Mouse (Mus musculus): ENCODE measurements around the gene Ralgapa2.

Gene Ralgapa2

DNA sequence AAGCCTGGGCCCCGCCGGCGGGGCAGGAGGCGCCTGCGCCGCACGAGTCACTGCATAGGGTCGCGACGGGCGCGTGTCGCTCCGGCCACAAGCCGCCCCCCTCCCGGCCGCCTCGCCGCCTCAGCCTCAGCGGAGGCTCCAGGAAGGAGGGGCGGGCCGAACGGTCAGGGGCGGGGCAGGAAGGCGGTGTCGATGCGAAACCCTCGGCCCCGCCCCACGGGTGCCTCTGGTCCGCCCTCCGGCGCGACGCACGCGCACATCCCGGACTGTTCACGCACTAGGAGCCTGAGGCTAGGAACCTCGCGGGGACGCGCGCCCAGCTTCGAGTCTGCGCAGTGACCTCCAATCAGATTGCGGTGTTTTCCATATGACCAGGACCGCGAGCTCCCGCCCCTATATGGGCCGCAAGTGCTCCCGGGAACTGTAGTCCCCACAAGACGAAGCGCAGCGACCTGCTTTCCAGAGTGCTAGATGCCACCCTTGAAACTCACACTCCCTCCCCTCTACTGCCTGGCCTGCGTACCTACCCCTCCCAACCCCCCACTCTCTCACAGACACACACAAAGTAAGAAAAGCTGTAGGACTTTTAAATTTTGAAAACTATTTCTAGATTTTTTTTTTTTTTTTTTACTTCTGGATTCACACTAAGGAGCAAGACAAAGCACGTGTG lies at the start of gene Ralgapa2:
TSS of gene Ralgapa2 (minus strand) at position 434 of the 670 bp plus-strand sequence.
- peak; percentile 100 for DNase-seq (ENCODE audit: low read depth)

DNA sequence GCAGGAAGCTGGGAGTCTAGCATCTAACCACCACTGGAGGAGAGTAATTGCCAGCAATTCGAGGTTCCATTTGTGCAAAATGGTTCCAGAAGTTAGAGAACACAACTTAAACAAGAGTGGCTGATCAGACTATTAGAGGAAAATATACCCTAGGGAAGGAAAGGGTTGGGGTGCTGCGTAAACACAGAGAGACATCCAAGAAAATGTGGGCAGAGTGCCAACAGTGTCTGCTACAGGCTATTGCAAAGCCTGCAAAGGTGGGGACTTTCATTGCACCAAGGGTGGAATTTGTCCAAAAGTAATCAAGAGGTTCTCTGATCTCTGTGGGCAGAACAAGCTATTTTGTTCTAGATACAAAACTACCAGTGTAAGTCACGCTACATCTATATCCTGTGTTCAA lies 49.4 kb upstream of the Ralgapa2 start:
- no peak for DNase-seq (ENCODE audit: low read depth)

DNA sequence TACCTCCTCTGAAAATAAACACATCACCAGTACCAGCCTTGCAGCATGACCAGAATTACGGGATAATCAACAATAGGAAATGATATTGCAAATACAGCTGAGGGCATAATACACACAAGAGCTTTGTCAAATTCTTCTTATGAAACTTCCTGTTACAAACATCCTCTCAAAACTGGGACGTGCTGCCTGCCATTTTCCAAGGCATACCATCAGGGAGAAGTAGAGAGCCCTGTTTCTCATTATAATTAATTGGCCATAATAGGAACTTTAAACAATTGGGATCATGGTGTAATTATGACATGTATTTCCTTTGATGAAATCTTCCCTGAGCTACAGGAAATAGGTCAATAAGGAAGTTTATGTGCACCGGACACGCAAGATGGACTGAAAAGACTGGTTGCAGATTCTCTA lies 48.5 kb upstream of the Ralgapa2 start:
- DNase-seq (ENCODE audit: low read depth), result no peak

DNA sequence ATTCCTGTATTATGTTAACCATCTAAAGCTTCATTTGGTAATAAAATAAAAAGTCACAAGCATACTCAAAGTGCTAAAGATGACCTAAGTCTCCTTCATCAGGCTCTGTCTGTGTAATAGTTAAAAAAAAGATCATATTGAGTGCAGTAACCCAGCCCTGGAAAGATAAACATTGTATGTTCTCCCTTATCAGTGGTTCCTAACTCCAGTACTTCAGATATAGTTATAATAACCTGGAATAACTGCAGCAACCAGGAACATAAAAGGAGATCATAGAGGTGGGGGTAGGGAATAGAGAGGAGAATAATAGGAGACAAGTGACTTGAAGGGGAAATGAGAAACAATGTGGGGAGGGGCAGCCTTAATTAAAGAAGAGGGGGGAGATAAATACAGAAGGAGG lies 44.0 kb upstream of the Ralgapa2 start:
- no peak for DNase-seq (ENCODE audit: low read depth)

DNA sequence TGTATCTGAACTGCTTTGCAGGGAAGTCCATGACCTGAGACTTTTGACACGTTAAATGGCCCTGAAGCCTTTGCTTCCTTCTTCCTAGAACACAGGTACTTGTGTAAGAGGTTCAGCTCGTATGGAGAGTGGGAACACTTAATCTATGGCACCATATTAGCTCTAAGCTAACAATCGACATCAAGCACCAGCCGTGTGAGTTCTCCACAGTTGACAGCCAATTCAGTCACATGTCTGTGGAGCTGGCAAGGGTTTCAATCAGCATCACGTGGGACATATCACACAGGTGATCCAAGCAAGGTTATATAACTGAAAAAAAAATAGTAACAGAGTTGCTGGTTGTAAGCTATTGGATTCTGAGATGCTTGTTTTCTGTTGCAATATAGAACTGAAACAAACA lies 43.2 kb upstream of the Ralgapa2 start:
- no peak for DNase-seq (ENCODE audit: low read depth)

DNA sequence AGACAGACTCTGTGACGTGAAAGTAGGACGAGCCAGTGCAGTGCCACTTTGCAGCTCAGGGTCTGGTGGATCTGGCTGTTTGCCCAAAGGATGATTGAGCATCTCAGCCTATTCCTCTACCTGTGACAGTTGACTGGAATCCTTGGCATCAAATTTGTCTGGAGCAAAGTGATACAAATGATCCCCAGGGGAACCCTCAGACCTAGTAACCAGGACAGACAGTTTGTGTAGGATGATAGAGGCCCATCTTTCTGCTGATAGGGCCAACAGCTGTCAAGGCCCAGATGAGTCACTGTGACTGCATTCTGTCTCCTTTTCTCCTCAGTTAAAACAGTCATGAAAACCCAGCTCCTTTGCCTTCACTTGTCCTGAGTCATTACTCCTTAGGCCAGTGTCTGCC lies 41.6 kb upstream of the Ralgapa2 start:
- DNase-seq (ENCODE audit: low read depth), result no peak

DNA sequence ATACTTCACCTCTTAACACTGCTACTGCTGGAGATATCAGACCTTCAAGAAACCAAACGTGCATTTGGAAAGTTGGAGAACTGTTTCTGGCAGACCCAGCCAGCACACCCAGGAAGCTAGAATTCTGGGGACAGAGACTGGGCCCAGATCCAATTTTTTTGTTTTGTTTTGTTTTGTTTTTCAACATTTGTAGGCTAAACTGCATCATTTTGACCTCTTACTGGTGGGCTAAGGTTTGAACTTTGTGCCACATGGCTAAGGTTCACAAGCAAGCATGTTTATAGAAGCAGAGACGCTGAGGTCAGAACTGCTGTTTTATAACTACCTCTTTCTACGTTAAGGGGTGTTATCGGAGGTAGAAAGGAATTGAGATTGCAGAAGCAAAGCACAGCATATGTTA lies 39.7 kb upstream of the Ralgapa2 start:
- DNase-seq (ENCODE audit: low read depth), result no peak

DNA sequence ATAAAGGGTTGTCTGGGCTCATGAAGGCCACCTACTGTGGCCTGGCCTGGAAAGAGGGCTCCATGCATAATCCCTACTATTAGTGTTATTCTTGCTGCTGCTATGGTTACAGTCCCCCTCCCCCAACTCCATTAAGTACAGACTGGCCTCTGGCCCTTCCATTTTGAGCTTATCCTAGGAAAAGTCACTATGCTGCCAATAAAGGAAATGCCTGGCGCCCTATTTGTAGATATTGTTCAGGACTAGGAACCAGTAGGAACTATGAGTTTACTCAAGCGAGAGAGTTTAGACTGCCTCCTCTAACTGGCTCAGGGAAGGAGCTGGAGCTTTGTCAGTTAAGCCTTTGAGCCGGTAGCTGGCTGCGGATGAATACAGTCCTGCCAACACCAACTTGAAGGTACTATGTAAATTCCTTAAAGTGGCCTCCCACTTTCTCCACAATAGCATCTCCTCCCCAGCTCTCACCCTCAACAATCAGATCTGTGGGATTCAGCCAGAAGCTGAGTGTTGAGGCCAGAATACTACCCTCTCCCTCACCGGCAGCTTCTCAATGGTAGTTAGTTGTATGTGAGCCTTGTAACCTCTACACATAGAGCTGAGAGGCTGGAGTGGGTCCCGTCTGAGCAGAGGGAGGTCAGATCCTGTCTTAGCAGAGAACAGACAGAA lies 37.1 kb upstream of the Ralgapa2 start:
- DNase-seq (ENCODE audit: low read depth), result no peak

DNA sequence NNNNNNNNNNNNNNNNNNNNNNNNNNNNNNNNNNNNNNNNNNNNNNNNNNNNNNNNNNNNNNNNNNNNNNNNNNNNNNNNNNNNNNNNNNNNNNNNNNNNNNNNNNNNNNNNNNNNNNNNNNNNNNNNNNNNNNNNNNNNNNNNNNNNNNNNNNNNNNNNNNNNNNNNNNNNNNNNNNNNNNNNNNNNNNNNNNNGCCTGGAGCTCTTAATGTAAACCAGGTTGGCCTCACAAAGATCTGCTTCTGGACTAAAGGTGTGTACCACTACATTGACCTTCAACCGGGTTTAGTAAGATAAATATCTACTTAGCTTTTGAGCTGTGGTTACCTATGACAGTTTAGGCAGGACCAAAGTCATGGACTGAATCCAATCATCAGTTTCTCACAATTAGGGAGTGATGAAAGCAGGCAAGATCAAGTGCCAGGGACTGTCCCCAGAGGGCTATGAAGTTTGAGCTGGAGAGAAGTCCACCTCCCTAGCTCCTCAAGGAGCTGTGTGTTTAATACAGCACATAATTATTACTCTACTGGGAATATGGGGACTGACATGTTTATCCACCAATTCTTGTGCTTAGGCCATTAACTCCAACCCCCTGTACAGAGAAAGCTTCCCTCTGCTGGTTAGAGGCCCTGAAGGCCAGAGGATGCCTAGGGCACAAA lies 32.1 kb upstream of the Ralgapa2 start:
- DNase-seq (ENCODE audit: low read depth), result no peak

DNA sequence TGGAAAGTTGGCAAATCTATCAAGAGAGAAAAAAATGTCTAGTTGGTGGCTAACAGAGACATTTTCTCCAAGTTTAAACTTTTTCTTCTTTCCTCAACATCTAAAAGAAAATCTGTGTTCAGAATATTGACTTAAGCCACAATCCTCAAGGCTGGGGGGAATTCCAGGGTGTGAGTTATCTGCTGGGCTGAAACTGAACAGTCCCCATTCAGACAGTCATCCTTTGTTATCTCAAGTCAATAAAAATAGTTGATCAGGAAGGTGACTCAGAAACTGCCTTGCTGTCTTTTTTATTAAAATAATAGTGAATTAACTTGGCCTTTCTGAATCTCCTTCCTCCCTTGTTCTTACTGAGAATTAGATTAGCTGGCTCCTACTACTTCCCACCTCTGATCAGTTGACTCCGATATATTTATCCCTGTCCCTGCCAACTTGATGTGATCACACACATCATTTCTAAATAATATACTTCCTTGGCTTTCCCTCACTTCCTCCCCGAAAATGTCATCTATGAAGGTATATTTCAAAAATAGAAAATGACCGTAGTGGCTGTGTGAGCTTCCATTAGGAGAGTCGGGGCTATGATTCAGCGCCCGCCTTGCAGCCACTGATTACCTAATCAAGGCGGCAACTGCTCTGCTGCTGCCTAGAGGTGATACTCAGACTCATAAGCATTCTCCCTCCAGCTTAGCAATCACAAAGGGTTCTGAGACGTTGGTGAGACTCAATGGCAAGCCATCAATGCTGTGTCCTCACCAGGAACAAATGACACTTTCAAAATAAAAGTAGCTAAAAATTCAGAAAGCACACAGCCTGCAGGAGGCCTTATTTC lies 21.2 kb upstream of the Ralgapa2 start:
- no peak for DNase-seq (ENCODE audit: low read depth)

DNA sequence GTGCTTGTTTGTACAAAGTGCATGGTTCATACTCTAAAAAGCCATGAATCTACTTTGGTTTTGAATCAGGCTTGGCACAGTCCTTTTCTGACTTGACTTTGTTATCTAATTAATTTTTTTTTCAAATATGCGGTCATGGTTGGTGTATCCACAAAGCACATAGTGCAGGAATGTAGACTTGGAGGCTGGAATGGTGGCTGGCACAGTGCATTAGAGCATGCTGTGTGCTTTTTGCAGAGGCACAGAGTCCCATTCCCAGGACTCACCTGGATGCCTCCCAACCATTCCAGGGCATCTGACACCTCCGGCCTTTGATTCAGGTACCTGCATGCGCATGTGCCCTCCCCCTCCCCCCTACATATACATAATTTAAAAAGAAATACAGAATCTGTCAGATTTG lies 20.3 kb upstream of the Ralgapa2 start:
- DNase-seq (ENCODE audit: low read depth), result no peak

DNA sequence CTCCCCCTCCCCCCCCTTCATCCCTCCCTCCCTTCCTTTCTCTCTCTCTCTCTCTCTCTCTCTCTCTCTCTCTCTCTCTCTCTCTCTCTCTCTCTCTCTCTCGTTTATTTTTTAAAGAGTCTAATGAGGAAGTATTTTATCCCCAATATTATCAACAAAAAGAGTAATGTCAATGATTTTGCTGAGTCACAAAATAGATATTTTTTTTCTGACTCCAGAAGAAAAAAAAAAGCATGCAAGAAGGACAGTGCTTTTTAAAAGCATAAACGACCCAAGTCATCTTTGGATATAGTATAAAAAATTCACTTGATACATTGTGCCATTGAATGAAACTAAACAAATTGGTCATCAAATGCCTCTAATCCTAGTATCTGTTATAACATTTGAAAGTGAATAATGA lies 13.3 kb upstream of the Ralgapa2 start:
- no peak for DNase-seq (ENCODE audit: low read depth)

DNA sequence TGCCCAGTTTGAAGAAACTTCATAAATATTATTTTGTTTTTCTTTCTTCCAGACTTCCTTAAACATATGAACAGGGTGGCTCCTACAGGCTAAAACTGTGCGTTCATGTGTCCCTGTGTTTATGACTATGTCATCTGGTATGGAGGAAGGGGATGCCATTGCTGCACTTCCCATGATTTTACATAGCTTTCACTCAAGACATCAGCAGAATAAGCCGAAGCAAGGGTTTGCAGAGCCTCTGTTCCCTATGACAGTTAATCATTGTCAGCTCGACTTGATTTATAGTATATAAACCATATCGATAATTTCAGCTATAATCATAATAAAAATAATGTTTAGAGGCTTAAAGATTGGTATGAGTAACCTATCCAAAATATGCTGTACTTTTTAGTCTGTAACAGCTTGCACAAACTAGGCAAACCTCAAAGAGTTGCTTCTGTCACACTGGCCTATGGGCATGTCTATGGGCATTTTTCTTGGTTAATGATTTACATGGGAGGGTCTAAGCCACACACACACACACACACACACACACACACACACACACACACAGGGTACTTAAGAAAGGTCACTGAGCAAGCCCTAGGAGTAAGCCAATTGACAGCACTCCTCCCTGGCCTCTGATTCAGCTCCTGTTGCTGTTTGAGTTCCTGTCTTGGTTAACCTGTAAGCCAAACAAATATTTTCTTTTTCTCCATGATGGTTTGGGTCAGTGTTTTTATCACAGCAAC lies 12.7 kb upstream of the Ralgapa2 start:
- DNase-seq (ENCODE audit: low read depth), result no peak

DNA sequence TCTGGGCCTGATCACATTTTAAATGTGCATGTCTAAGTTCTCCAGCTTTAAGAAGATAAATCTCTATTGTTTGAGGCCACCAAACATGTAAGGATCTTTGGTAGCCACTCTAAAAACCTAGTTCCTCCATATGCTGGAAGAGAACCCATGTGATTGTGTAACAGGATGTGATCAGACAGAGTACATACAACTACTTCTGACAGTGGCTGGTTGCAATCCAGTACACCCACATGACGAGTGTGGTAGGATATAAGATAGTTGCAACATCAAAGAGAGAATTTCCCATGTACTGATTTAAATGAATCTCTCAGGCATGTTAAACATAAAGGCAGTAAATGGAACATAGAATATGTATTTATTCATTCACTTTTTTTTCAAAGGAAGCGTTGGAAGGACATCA lies 4.8 kb upstream of the Ralgapa2 start:
- DNase-seq (ENCODE audit: low read depth), result no peak

DNA sequence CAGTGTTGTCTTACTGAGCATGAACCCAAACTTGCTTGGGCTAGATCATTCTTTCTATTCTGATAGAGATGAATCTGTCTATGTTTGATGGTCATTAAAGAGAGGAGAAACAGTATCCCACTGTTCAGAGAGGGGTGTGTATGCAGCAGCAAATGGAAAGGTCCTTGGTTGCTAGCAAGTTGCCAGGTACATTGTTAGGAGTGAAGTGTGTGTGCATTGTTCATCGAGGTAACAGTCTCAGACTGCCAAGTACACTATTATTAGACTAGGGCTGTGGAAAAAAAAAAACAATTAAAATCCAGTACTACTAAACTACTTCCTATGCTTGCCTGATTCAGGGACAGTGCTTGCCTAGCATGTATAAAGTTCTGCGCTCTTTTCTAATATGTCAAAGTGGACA lies 2.9 kb upstream of the Ralgapa2 start:
- DNase-seq (ENCODE audit: low read depth), result no peak

DNA sequence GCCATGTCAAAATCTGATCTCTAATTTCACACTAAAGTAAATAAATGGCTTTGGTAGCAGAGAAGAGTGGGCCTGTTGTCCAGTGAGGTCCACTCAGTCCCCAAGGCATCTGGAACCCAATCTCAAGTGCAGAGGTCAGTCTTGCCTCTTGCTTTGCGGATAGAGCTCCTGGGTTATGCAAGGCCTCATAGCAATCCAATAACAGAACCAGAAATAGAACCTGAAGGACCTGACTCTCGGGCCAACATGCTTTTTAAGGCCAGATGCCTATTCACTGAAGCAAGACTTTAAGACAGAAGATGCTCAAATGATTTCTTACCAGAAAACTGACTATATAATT lies 407 bp upstream of the Ralgapa2 start:
- DNase-seq (ENCODE audit: low read depth), result no peak

DNA sequence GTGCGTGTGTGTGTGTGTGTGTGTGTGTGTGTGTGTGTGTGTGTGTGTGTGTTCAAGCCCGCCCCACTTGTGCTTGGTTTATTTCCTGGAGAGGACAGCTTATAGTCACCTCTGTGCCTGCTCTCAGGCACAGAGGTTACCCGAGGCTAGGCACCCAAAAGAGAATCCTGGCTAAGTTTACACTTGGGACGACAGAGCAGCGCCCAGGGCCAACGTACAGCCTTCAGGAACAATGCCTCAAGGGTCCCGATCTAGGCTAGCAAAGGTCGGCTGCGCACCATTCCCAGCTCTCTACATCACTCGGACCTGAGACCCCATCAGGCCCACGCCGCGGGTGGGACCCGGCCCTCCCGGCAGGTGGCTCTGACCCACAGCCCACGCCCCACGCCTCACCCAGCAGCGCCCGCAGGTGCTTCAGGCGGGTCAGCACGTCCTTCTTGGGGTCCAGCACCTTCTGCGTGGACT lies 711 bp downstream of the Ralgapa2 start:
- DNase-seq (ENCODE audit: low read depth), result peak; percentile 73

DNA sequence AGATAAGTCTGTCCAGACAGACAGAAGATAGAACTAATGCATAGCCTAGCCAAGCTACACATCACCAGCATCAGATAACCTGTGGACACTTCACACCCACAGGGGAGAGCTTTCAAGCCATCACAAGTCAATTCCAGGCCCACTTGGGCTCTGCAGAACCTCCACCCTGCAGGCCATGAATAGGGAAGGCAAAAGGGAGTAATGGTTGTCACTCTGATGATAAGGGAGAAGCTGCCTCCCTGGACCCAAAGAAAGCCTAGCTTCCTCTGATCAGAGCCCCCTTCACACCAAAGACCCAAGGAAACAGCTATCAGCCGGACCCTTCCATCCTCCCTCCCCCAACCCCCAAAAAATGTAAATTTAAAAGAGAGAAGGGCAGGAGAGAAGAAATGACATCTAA lies 1.4 kb downstream of the Ralgapa2 start:
- DNase-seq (ENCODE audit: low read depth), result no peak

DNA sequence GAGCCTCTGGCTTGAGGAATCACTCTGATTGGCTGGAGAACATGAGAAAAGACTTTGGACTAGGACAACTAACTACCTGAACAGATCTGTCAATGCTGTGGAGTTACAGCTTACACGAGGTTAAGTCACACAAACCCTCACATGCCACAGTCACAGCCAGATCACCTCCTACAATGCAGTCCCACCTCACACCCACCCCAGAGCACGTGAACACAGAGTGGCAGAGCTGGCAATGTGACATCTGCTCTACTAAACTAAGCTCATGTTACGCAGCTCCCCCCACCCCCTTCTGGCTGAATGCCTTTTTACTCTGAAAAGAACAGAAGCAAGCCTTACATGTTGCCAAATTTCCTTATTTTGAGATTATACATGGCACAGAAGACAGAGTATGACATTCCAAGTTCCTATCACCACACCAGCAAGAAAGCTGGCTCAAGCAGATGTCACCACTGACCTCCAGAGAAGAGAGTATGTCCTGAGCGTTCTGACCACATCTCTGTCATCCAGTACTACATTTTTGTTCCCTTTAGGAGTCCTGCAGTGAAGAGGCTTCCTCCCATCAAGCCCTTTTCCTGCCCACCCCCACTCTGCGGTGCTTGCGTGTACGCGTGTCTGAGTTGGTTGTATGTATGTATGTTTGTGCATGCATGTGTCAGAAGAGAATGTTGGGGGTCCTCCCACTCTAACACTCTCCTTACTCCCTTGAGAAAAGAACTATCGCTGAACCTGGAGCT lies 9.4 kb downstream of the Ralgapa2 start:
- DNase-seq (ENCODE audit: low read depth), result no peak

DNA sequence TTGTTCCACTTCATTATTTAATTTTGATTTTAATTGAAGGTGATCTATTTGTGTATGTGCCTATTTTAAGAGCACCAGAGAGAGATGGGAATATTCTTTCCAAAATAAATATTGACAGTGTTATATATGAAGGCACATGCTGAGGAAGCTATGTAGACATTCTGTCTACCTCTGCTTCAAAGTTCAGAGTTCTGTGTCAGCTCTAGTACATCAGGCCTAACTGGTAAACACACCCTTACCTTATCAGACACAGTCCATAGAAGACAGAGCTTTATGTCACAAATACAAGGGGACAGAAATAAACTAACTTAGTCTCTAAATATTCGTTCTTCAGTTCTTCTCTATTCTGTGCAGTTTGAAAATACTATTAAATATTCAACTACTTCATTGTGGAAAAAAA lies 12.1 kb downstream of the Ralgapa2 start:
- no peak for DNase-seq (ENCODE audit: low read depth)

DNA sequence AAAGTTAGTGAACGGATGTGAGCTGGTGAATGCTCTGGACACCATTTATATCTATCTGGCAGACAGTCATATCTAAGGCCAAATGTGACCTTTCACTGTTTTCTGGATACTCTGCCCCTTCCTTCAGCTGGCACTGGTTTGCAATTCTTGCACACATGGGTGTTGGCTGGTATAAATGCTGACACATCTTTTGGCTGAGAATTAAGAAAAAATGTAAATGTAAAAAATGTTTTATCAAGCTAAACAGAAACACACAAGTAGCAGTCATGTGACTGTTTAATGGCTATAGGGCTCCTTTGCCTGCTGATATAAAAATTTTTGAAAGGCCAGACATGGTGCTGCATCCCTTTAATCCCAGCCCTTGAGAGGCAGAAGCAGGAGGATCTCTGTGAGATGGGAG lies 13.0 kb downstream of the Ralgapa2 start:
- DNase-seq (ENCODE audit: low read depth), result no peak
